Mouse (Mus musculus) cerebellum, adult 2 months (tissue): ENCODE measurements around the gene Gm4778. TPM values are rescaled to one million over a fixed set of nuclear protein-coding genes. Genes with fewer than 3 reads are reported as not detected.
"Not testable (repeated sequence)": the region's sequence is repeated elsewhere in the genome, so short reads cannot be mapped to it uniquely, and the experiment has no call there.

Source experiments
- DNase-seq, 2 experiments: peaks; one replicate each; pipeline ENCODE4 v3.0.0; 2021
- H3K27ac ChIP-seq: fragments of 200-500 bp; 2 replicates; pipeline ENCODE4 v1.5.1; 2012; ENCODE audit warnings: low read length, control low read depth, inconsistent platforms; ENCODE audit not compliant: insufficient read depth
- H3K27me3 ChIP-seq: fragments of 200-500 bp; 2 replicates; pipeline ENCODE4 v1.6.1; 2012; ENCODE audit warnings: inconsistent platforms, mild to moderate bottlenecking, low read length, moderate library complexity; ENCODE audit not compliant: control insufficient read depth, insufficient read depth
- H3K4me1 ChIP-seq: fragments of 200-500 bp; 2 replicates; pipeline ENCODE4 v1.6.1; 2011; ENCODE audit warnings: low read length; ENCODE audit not compliant: control insufficient read depth, insufficient read depth
- H3K4me3 ChIP-seq: fragments of 200-500 bp; replicated peaks from 2 replicates; pipeline ENCODE3; 2011; ENCODE audit warnings: mild to moderate bottlenecking, low read depth, low read length, control low read depth; ENCODE audit not compliant: insufficient read depth
- CTCF ChIP-seq: fragments of 200-500 bp; IDR thresholded peaks from 2 replicates; pipeline ENCODE4 v1.5.1; 2011; ENCODE audit warnings: low read depth, mild to moderate bottlenecking, control low read depth, low read length, moderate library complexity, borderline replicate concordance; ENCODE audit not compliant: insufficient read depth
- POLR2A ChIP-seq: fragments of 200-500 bp; IDR thresholded peaks from 2 replicates; pipeline ENCODE4 v1.6.1; 2011; ENCODE audit warnings: low read length, control low read depth, borderline replicate concordance; ENCODE audit not compliant: insufficient read depth
- WGBS: fragments of 180-500 bp; shearing (Covaris S2); methylation state at CpG from one replicate; pipeline ENCODE4 v1.1.7; 2018; 5-methylcytosine and 5-hydroxymethylcytosine counted together
- polyA plus RNA-seq: library from polyadenylated mRNA; depleted of rRNA; stranded (reverse); fragments of >200 nt; gene quantifications from 2 replicates; pipeline ENCODE4 v1.2.3, GENCODE M21; 2012; rRNA removed

The Gm4778 gene
- not detected in 2 replicates for polyA plus RNA-seq

DNA sequence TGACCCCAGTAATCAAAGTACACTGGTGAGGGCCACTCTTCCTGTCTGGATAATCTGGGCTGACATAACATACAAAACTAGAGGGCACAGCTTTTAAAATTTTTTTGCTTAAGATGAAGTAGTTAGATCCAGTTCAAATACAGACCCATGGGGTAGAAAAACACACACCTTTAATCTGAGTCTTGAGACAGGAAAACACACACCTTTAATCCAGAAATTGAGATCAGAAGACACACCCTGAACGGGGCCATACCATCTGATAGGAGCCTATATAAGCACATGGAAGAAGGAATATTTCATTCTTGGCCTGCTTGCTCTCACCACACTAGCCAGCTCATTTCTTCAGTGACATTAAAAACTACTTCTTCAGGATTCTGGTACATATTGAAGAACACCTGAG is at the start of gene Gm4778:
Gene Gm4778 (plus strand): TSS at position 301 of the 400 bp plus-strand sequence.
- H3K27me3 ChIP-seq, H3K4me3 ChIP-seq, H3K27ac ChIP-seq, H3K4me1 ChIP-seq, DNase-seq: not testable (repeated sequence)
- 80% methylated on average over 1 of the region's 1 CpGs for WGBS

DNA sequence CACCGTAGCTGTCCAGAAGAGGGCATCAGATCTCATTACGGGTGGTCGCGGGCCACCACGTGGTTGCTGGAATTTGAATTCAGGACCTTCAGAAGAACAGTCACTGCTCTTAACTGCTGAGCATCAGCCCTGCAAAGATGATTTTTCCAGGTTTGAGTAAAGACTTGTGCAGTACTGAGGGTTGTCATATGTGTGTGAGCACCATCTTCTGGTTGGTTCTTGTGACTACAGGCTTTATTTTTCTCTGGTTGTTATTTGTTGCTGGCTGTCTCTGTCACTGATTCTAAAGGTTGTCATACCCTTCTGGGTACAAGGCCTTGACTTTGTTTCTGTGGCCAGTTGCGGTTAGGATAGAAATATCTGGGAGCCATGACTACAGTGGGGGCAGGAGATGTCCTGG is 3.2 kb upstream of the Gm4778 start:
- 45% methylated on average over 6 of the region's 6 CpGs for WGBS
- DNase-seq = no peak
- Histone ChIP-seq H3K27ac (no peak overlapping the region), H3K4me3 (no peak overlapping the region), H3K4me1 (no peaks in the 10 kb centered on the region), H3K27me3 (no peaks in the 10 kb centered on the region)
- TF ChIP-seq CTCF (peak; percentile 7; the same call in 1 of the 2 replicates), POLR2A (no peak)

DNA sequence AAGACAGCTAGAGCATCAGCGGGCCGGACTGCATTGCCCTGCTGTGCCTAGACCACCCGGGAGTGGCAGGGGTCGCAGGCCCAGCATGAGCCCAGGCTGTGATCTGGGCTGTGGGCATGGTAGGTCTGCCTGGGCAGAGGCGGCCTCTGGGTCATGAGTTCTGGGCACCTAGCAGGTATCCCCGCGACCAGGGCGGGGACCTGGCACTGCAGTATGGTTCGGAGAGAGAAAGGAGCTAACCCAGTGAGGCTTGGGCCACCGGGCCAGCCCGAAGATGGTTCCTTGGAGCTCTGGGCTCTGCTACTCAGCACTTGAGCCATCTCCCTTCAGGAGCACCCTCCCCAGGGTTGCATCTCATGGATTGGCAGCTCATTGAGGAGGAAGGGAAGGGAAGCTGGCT is 12.2 kb downstream of the Gm4778 start:
- Histone ChIP-seq H3K27me3 (no peaks in the 10 kb centered on the region), H3K4me3 (no peak overlapping the region), H3K27ac (no peak overlapping the region), H3K4me1 (no peaks in the 10 kb centered on the region)
- TF ChIP-seq POLR2A (no peak), CTCF (no peak)
- WGBS = 73% methylated on average over 11 of the region's 11 CpGs
- no peak for DNase-seq

DNA sequence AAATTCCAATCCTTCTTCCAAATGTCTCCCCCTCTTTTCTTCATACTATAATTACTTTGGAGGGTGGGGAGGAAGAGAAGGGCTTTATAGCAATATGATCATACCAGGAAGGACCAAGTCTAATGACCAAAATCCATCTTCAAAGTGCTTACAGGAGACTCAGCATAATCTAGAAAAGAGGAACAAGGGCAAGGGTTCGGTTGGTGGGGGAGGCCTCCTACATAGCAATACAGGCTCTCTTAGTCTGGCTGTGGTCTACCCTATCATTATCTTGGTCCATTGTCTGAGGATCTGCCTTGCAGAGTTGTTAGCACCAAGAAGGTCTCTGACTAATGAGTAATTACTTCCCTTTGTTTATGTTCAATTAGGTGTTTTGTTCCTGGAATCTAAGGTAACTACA is 41.6 kb downstream of the Gm4778 start:
- H3K27me3 ChIP-seq = no peaks in the 10 kb centered on the region
- 88% methylated on average over 1 of the region's 1 CpGs for WGBS
- no peaks in the 10 kb centered on the region for H3K4me1 ChIP-seq
- DNase-seq = no peak
- H3K27ac ChIP-seq = no peak overlapping the region
- TF ChIP-seq CTCF (no peak), POLR2A (no peak)
- no peak overlapping the region for H3K4me3 ChIP-seq

DNA sequence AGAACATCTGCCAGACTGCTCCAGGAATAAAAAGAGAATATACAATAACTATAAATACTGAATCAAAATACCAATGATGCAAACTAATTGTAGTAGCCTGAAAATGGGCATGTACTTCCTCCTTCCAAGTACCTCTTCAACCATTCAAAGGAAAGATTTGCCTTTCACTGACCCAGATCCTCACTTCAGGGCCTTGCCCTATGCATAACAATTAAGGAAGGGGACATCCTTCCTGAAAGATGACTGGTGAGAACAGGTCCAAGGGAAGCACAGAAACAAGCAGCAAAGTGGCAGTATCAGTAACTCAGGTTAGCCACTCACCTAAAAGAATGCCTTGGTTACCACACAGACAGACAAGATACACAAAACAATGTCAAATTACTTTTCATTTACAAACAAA is 43.1 kb downstream of the Gm4778 start:
- no peak overlapping the region for H3K27ac ChIP-seq
- no peaks in the 10 kb centered on the region for H3K27me3 ChIP-seq
- no peak for TF ChIP-seq POLR2A
- no peak for TF ChIP-seq CTCF
- no peaks in the 10 kb centered on the region for H3K4me1 ChIP-seq
- H3K4me3 ChIP-seq = no peak overlapping the region
- no peak for DNase-seq

DNA sequence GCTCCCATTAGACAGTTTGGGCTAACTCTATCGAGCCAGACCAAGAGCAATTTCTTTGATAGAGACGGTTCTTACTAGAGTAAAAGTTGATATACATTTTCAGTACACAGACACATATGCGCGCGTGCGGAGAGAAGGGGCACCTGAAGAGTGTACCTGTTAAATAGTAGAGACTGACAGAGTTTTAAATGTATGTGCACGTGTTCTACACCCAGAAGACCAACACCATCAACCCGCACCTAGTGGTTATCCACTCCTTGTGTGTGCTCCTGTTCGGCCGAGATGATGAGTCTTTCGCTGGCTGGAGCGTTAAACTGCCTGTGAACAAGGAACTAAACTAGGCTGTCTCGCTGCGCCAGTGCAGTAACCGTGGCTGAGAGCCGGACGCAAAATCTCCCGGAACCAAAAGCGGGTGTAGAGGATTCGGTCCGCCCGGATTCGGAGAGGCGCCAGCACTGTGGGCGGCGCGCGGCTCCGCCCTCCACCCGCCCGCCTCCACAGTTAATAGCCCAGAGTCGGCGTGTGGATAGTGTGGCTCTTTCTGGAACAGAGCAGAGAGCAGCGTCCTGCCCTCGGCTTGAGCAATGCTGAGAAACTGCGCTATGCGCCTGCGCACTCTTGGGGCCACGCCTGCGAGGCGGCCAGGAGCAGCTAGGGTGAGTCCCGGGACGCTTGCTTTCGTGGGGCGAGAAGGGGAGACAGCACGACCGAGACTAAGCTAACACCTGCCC is 46.0 kb downstream of the Gm4778 start, which contains the start of gene Them4:
Gene Them4 (plus strand): TSS at position 457 of the 731 bp plus-strand sequence.
- peak within 1 kb of the TSS; percentile 44 for H3K27ac ChIP-seq
- DNase-seq = peak; percentile 96 to 98
- TF ChIP-seq POLR2A = peak; percentile 93
- no peak for TF ChIP-seq CTCF
- H3K4me1 ChIP-seq = no peaks in the 10 kb centered on the region
- H3K4me3 ChIP-seq = peak within 1 kb of the TSS; percentile 80
- 2% methylated on average over 47 of the region's 47 CpGs for WGBS
- no peaks in the 10 kb centered on the region for H3K27me3 ChIP-seq

DNA sequence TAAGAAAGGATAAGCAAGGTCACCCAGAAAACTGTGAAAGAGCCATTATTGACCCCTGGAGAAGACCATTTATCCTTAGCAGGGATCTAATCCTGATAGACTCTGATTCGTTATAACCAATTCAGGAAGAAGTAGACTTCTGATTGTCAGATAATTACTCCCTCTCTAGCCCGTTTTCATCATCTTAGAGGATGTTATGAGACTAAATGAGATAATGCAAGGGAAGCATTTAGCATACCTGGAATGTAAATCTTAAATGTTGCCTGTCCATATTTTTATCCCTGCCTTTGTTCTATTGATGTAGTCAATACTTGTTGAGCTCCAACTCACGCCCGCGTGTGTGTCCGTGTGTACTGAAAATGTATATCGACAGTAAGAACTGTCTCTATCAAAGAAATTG is 46.7 kb downstream of the Gm4778 start:
- peak overlapping the region; percentile 80 for H3K4me3 ChIP-seq
- peak in 1 of 2 experiments; percentile 16 for DNase-seq
- H3K27ac ChIP-seq = peak overlapping the region; percentile 44
- WGBS = 29% methylated on average over 7 of the region's 7 CpGs
- no peaks in the 10 kb centered on the region for H3K4me1 ChIP-seq
- no peak for TF ChIP-seq POLR2A
- no peak for TF ChIP-seq CTCF
- no peaks in the 10 kb centered on the region for H3K27me3 ChIP-seq

DNA sequence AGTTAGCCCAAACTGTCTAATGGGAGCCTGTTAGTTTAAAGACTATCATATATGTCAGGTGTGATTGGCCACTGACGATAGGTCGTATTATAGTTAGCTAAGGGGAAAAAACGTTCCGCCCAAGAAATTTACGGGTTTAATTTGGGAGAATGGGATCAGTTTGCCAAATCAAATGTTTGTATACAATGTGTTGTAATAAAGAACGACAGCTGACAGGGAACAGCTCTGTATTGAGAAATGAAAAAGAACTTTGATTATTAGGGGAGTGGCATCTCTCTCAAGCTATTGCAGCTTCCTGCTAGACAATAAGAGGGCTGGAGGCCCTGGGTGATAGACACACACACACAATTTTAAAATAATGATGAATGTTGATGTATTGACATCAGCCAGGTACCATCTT is 47.1 kb downstream of the Gm4778 start:
- Histone ChIP-seq H3K27me3 (no peaks in the 10 kb centered on the region), H3K4me3 (no peak overlapping the region), H3K27ac (no peak overlapping the region), H3K4me1 (no peaks in the 10 kb centered on the region)
- 55% methylated on average over 6 of the region's 6 CpGs for WGBS
- TF ChIP-seq CTCF = no peak
- no peak for TF ChIP-seq POLR2A
- DNase-seq = no peak

DNA sequence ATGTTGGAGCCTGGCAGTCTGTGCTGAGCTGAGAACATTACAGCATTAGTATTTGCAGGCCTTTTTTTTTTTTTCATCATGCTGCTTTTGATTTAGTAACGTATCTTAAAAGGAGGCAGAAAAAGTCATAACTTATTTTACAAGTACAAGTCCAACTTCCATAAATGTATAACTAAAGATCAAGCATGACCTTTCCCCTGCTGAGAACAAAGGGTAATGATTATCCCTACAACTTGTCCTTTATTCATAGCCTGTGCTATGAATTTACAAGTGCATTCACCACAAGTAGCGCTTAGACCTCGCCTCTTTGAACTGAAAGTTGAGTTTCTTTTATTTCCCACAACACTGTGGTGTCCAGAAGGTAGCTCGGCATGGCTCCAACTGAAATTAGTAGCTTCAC is 47.5 kb downstream of the Gm4778 start:
- no peak overlapping the region for H3K27ac ChIP-seq
- TF ChIP-seq POLR2A (no peak), CTCF (no peak)
- H3K4me3 ChIP-seq = no peak overlapping the region
- no peaks in the 10 kb centered on the region for H3K4me1 ChIP-seq
- H3K27me3 ChIP-seq = no peaks in the 10 kb centered on the region
- peak in 1 of 2 experiments; percentile 16 for DNase-seq
- WGBS = 42% methylated on average over 4 of the region's 4 CpGs

Other genes starting within 250 kb of the Gm4778 start
- not detected in 2 replicates for gene Gm9125, start 209.2 kb upstream of the Gm4778 start, polyA plus RNA-seq
- gene Gm10697, start 191.4 kb upstream of the Gm4778 start, polyA plus RNA-seq = not detected in 2 replicates
- gene Gm10696, start 85.8 kb upstream of the Gm4778 start, polyA plus RNA-seq = not detected in 2 replicates
- not detected in 2 replicates for gene Gm5286, start 67.3 kb upstream of the Gm4778 start, polyA plus RNA-seq
- gene Them4, start 46.1 kb downstream of the Gm4778 start, polyA plus RNA-seq = 33.6 and 33.8 TPM in 2 replicates
- gene Them5, start 78.1 kb downstream of the Gm4778 start, polyA plus RNA-seq = not detected in 2 replicates
- gene C2cd4d, start 98.4 kb downstream of the Gm4778 start, polyA plus RNA-seq = 3.5 and 3.7 TPM in 2 replicates
- gene Rorc, start 108.8 kb downstream of the Gm4778 start, polyA plus RNA-seq = 20.4 and 20.9 TPM in 2 replicates
- gene Lingo4, start 134.5 kb downstream of the Gm4778 start, polyA plus RNA-seq = 6.5 and 6.6 TPM in 2 replicates
- 21.4 and 22.8 TPM in 2 replicates for gene Tdrkh, start 149.2 kb downstream of the Gm4778 start, polyA plus RNA-seq
- 58.5 and 58.6 TPM in 2 replicates for gene Mrpl9, start 179.3 kb downstream of the Gm4778 start, polyA plus RNA-seq
- 0.15 and 0.32 TPM in 2 replicates for gene Oaz3, start 179.9 kb downstream of the Gm4778 start, polyA plus RNA-seq
- 112 and 123 TPM in 2 replicates for gene Celf3, start 214.3 kb downstream of the Gm4778 start, polyA plus RNA-seq
- gene Riiad1, start 216.3 kb downstream of the Gm4778 start, polyA plus RNA-seq = 1.3 and 1.6 TPM in 2 replicates